Mouse (Mus musculus) ovary, adult 18-20 months (tissue): Measurements from ENCODE around the gene Abhd16a.

ENCODE experiments used
- DNase-seq: peaks from one replicate; pipeline ENCODE4 v3.0.0; 2022; ENCODE audit warnings: low spot score, mixed read lengths

Abhd16a gene

GRCm38 (mm10) chr17:35085208-35085865 lies 3.7 kb upstream of the Abhd16a start, which contains the start of gene Ly6g6f:
TSS of gene Ly6g6f (minus strand) at chr17:35085610.
- no peak for DNase-seq

- DNase-seq, result no peak
Observed at GRCm38 (mm10) chr17:35088151-35088550, 912 bp upstream of the Abhd16a start.

GRCm38 (mm10) chr17:35090166-35090932 lies 1.3 kb downstream of the Abhd16a start:
- no peak for DNase-seq

GRCm38 (mm10) chr17:35092403-35093198 lies 3.5 kb downstream of the Abhd16a start:
- no peak for DNase-seq

- peak; percentile 51 for DNase-seq
Observed at GRCm38 (mm10) chr17:35094475-35095365, 5.7 kb downstream of the Abhd16a start.

- no peak for DNase-seq
Observed at GRCm38 (mm10) chr17:35096597-35096996, 7.5 kb downstream of the Abhd16a start.

- no peak for DNase-seq
Observed at GRCm38 (mm10) chr17:35097164-35097655, 8.1 kb downstream of the Abhd16a start.

GRCm38 (mm10) chr17:35100196-35100765 lies 11.2 kb downstream of the Abhd16a start:
- DNase-seq, result no peak

- no peak for DNase-seq
Observed at GRCm38 (mm10) chr17:35101161-35101560, 12.1 kb downstream of the Abhd16a start.

- no peak for DNase-seq
Observed at GRCm38 (mm10) chr17:35102299-35102698, 13.2 kb downstream of the Abhd16a start.

- no peak for DNase-seq
Observed at GRCm38 (mm10) chr17:35103221-35103690, 14.2 kb downstream of the Abhd16a start.

- no peak for DNase-seq
Observed at GRCm38 (mm10) chr17:35104079-35104478, 15.0 kb downstream of the Abhd16a start.

- DNase-seq, result no peak
Observed at GRCm38 (mm10) chr17:35104754-35105153, 15.7 kb downstream of the Abhd16a start.

- no peak for DNase-seq
Observed at GRCm38 (mm10) chr17:35105740-35106389, 16.8 kb downstream of the Abhd16a start.

GRCm38 (mm10) chr17:35106522-35106921 lies 17.5 kb downstream of the Abhd16a start:
- DNase-seq, result no peak

GRCm38 (mm10) chr17:35108097-35108496 lies 19.0 kb downstream of the Abhd16a start, which contains the start of gene Ly6g5c:
TSS of gene Ly6g5c (plus strand) at chr17:35108279.
- DNase-seq, result no peak

- DNase-seq, result no peak
Observed at GRCm38 (mm10) chr17:35111774-35112173, 22.7 kb downstream of the Abhd16a start.

- DNase-seq, result no peak
Observed at GRCm38 (mm10) chr17:35115046-35116019, 26.3 kb downstream of the Abhd16a start, which contains the start of gene Ly6g5b. TSS of gene Ly6g5b (minus strand) at chr17:35115428.

GRCm38 (mm10) chr17:35120745-35121142 lies 31.7 kb downstream of the Abhd16a start:
- no peak for DNase-seq
